Mouse (Mus musculus): ENCODE results near the gene Myo3b.

Gene Myo3b

GRCm38 (mm10) chr2:70065729-70066300 lies 26.9 kb downstream of the Myo3b start:
- DNase-seq (ENCODE audit: low spot score in 2 of 2) = no peak

DNA sequence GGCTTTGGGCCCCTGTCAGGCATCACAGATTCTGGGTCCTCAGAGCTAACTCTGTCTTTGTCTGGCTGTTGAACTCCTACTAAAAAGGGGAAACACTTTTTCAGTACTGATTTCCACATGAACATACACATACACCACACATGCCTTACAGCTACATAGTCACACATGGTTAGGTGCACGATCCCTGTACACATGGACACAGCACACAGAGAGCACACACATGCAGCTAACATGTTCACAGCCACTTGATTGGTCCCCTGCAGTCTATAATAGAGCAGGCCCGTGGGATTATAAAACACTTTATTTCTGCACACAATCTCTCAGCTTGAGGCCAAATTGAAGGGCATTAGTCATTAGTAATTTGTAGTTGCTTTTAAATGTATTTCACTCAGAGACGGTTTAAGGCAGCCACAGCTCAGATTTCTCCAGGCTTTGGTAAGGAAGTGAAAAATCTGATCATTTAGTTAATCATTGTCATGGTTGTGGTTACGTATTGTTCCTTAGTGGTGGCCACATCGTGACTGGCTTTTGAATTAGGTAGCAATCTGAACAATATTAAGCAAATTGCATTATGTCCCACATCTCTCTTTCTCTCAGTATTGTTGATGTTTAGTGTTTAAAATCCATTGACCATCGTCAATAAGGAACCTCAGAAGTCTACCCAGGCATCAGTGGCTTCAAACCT lies 27.6 kb downstream of the Myo3b start:
- DNase-seq (ENCODE audit: low spot score in 2 of 2) = no peak

DNA sequence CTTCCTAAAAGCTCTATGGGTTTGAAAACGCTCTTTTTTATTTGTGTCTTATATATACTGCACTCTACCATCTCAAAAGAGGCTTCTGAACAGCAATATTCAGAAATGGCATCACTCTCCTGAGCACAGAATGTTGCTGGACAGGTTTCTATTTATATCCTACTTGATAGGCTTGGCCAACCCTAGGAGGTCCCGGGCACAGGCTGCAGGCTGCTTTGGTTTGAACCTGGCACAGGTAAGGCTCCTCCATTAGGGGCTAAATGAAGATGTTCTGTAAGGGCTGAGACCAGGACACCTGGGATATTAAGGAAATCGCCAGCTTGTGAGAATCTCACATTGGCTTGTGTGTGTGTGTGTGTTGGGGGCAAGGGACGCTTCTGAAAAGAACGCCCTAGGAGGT lies 30.9 kb downstream of the Myo3b start:
- peak in 1 of 2 experiments; percentile 4 for DNase-seq (ENCODE audit: low spot score in 2 of 2)

DNA sequence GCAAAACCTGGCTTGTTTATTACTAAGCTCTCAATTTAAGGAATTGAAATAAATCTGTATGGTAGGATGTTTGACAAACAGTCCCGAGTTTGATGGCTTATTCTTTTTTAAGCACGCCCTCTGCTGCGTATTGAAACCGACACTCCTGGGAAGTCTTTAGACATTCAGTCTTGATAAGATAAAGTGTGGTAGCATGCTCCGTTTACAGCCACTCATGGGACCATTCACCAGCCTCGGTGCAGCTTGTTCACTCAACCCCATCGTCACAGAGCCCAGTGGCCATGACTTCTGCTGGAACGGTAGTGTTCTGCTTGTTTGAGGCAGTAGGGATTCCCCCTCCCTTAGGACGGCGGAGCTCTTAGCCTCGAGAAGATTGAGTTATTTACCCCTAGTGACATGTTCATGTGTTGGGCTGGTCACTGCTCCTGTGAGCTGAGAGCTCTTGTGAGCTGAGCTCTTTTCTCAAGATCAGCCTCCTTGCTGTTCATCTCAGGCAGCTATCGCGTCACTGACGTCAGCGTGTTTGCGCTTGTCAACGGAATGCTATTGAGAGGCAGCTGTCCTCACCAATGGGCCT lies 44.6 kb downstream of the Myo3b start:
- no peak for DNase-seq (ENCODE audit: low spot score in 2 of 2)

DNA sequence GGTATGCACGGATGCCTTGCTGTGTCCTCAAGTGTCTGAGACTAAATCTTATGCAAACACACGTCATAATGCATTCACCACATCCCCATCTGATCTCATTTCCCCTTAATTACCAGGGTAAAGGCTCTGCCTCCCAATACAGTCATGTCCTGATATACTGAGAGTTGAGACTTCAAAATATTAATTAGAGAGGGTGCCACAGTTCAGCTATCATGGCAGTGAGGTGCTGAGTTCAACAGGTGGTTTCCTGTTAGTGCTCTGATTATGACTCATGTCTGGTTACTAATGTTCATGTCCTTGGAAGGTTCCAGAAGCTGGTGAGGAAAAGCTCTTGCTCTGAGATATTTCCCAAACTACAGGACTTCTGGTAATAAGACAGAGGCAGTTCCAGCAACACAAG lies 52.3 kb downstream of the Myo3b start:
- DNase-seq (ENCODE audit: low spot score in 2 of 2) = peak in 1 of 2 experiments; percentile 19

DNA sequence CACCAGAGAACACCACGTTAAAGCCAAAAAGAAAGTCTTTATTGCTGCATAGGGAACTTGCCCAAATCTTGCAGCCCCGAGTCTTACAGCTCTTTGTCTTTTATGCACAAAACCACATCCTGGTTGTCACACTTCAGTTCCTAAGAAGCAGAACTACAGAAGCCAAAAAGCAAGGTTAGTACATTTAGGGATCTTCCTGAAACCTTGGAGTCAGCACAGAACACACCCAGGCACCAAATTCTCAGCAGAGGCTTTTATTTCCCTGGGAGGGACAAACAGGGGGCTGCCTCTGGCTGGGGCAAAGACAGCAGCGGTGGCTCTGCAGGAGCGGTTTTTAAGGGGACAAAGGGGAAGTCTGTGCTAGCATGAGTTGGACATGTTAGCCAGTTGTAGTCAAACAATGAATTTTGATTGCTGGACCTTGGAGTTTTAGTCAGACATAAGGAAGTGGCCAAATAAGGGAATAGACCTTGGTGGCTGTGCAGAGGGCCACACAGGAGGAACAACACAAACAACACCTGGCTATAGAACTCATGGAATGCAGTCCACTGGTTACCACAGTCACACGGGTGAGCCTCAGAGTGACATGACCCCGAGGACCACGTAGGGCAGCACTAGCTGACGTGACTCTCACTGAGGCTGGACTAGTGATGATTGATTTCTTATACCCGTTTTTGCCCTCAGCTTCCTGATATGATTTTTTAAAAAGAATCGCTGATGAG lies 53.0 kb downstream of the Myo3b start:
- peak in 1 of 2 experiments; percentile 27 for DNase-seq (ENCODE audit: low spot score in 2 of 2)

GRCm38 (mm10) chr2:70092665-70093064 lies 53.7 kb downstream of the Myo3b start:
- DNase-seq (ENCODE audit: low spot score in 2 of 2) = peak; percentile 11 to 55

GRCm38 (mm10) chr2:70094446-70094845 lies 55.5 kb downstream of the Myo3b start:
- DNase-seq (ENCODE audit: low spot score in 2 of 2) = no peak

- no peak for DNase-seq (ENCODE audit: low spot score in 2 of 2)
These were observed 58.5 kb downstream of the Myo3b start for GRCm38 (mm10) chr2:70097229-70098095.

DNA sequence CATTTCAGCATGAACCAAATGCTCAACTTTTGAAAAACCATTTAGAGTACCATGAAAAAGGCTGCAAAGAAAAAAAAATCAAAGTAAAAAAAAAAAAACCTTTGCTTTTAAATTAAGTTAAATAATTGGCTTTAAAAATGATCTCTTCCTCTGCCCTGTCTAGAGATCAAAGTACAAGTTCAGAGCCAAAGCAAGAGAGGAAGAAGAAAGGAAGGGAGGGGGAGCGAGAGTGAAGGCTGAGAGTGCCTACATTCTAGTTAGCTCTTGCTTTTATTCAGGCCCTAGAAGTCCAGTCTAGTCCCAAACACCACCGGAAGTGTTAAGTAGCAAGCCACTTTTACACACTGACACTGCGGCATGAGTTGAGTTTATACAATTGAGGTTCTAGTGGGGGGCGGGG lies 60.5 kb downstream of the Myo3b start:
- DNase-seq (ENCODE audit: low spot score in 2 of 2) = no peak

DNA sequence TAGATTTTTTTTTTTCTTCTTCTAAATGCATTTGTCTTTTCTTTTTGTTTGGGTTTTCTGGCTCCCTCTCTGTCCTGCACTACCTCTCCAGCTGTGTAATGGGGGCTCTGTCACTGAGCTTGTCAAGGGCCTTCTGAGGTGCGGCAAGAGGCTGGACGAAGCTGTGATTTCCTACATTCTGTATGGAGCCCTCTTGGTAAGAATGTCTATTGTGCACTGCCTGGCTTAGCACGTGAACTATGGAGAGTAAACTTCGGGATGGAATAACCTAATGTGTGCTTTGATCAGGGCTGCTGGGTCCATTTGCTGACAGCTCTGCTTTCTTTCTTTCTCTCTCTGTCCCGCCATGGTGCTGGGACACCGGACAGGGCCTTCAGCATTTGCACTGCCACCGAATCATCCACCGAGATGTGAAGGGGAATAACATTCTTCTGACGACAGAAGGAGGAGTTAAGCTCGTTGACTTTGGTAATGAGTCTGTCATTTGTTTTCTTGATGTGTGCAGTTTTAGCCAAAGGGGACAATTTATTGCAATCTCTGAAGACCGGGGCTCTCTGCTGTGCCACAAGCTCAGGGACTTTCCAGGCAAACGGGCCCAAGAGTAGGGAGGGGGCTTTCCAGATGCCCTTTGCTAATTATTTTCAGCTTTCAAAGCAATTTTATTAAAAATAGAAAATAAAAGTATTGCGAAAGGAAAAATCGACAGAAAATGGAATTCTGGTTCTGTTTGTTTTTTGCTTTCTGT lies 66.5 kb downstream of the Myo3b start:
- DNase-seq (ENCODE audit: low spot score in 2 of 2) = no peak

DNA sequence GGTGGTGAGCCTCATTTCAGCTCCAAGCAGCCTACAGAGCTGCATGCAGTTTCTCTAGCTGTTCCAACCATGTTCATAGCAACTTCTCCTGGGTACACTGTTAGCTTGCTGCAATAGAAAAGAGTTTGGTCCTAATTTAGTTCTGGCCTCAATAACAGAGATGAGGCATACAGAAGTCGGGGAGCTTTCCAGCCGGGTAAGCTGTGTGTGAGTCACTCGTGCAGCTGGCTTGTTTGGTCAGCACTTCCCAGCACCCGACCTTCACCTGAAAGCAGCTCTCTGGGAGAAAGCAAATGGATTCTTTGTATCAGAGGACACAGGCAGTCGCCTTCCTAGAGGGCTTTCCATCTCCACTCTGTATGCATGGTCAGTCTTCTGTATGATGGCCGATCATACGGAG lies 70.1 kb downstream of the Myo3b start:
- DNase-seq (ENCODE audit: low spot score in 2 of 2) = no peak

DNA sequence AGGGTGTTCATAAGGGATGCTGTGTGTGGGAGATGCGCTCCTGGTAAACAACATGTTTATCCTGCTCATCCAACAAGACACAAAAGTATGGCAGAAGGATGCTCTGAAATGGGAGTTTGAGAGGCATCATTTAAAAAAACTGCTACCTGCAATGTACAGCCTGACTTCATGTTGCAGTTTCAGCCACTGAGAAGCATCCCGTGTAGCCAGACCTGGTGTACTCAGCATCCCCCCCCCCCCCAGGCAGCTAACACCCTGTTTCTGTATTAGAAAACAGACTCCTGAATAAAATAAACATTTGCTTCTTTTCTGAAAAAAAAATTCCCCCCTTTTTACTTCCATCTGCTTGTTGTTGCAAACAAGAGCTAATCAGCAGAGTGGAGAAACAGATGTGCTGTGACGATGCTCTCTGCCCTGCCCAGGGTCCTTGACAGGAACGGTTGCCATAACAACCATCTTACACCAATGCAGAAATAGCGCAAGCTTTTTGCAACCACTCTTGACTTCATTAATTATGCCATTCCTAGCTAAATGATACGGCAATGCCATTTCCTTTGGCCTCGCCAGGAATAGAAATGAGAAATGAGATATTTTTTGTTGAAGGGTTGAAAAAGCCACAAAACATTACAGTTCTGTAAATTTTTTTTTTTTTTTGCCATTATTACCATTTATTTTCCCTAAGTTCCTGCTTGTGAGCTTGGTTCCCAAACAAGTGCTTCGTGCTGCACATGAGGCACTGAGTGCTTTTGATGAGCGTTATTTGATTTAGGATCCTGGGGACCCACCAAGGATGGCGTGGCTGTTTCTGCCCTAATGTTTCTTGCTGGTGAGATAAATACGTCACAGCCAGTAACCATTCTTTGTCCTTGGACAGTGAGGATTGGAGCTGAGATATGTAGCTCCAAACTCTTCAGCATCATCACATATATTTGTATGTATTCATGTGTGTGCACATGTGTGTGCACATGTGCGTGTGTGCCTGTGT lies 75.2 kb downstream of the Myo3b start:
- no peak for DNase-seq (ENCODE audit: low spot score in 2 of 2)

- no peak for DNase-seq (ENCODE audit: low spot score in 2 of 2)
These were observed 79.7 kb downstream of the Myo3b start for GRCm38 (mm10) chr2:70118376-70119264.

- DNase-seq (ENCODE audit: low spot score in 2 of 2) = no peak
These were observed 80.3 kb downstream of the Myo3b start for GRCm38 (mm10) chr2:70119265-70119663.

- no peak for DNase-seq (ENCODE audit: low spot score in 2 of 2)
These were observed 87.4 kb downstream of the Myo3b start for GRCm38 (mm10) chr2:70126330-70126729.

DNA sequence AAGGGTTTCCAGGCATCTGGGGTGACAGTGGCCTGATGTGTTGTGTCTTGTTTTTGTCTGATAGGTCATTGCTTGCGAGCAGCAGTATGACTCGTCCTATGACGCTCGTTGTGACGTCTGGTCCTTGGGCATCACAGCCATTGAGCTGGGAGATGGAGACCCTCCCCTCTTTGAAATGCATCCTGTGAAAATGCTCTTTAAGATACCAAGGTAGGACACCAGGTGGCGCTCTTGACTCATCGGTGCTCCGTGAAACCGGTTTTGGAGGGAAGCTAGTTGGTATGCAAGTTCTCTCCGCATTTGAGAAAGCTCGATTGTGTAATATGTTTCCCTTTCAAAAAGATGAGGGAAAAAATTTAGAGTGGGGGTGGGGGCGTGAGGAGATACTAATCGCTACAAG lies 87.9 kb downstream of the Myo3b start:
- peak; percentile 46 to 78 for DNase-seq (ENCODE audit: low spot score in 2 of 2)

- DNase-seq (ENCODE audit: low spot score in 2 of 2) = no peak
These were observed 88.6 kb downstream of the Myo3b start for GRCm38 (mm10) chr2:70127351-70128148.
